Mouse (Mus musculus): ENCODE results near the gene Il21.
A peak's percentile ranks its signal among the peaks of the same experiment; 100 is the strongest.

Il21 gene

DNA sequence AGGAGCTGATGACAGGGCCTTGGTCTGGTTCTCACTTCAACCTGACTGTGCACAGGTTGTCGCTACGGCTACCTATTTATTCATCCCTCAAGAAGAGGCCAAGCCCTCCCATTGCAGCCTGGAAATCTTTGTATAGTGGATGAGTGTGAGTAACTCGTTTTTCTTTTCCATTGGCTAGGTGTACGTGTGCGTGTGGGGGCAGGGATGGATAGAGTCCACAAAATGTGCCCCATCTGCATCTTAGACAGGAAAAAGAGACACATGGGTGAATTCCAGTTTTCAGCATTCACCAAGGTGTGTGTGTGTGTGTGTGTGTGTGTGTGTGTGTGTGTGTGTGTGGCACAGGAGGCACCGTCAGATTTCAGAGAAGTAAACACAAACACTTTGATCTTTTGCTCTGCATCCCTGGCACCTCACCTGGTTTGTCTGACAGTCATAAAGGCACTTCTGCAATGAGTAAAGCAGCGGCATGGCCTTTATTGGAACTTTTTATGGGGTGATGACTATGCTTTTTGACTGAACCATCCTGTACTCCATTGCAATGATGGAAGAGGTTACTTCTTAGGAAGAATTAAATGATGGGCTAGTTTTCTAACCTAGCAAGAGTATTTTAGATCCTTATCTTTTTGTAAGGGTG, at the start of gene Il21:
Il21 (minus strand) TSS at position 51 of the 637 bp plus-strand sequence.
- no peak for DNase-seq (ENCODE audit: low read depth)

DNA sequence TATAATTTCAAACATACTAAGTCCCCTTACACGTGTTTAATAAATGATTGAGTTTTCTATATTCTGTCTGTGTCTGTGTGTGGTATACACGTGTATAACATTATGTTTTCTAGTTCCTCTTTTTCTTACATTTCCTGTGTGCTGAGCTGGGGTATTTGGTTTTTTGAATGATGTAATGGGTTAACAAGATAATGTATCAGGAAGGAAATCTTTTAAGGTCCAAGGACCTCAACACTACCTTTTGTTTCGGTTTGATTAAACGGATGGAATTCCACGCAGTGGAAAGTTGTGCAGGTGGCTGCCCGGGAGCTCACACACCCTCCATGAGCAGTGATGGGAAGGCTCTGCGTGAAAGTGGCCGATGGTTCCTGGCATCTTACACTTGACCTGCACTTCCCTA, 48.4 kb upstream of the Il21 start:
- DNase-seq (ENCODE audit: low read depth), result peak; percentile 42

- DNase-seq (ENCODE audit: low read depth), result no peak
Observed at GRCm38 (mm10) chr3:37280221-37280620, 47.8 kb upstream of the Il21 start.

DNA sequence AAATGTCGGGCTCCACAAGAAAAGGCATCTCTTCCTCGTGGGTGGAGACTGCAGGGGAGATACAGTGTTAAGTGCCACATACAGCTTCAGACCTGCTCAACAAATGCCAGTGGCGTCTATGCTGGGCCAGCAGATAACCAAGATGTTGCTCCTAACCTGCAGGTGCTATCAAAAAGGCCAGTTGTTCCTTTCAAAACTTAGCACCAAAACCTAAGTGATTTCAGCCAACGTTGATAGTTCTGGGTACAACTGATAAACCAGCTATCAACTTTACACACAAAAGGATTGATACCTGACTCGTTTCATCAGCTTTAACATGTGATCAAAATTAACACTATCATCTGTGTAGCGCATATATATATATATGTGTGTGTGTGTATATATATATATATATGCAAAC, 42.2 kb upstream of the Il21 start:
- no peak for DNase-seq (ENCODE audit: low read depth)

GRCm38 (mm10) chr3:37273092-37273491, 40.7 kb upstream of the Il21 start:
- peak; percentile 59 for DNase-seq (ENCODE audit: low read depth)

- DNase-seq (ENCODE audit: low read depth), result peak; percentile 87
Observed at GRCm38 (mm10) chr3:37271209-37271608, 38.8 kb upstream of the Il21 start.

DNA sequence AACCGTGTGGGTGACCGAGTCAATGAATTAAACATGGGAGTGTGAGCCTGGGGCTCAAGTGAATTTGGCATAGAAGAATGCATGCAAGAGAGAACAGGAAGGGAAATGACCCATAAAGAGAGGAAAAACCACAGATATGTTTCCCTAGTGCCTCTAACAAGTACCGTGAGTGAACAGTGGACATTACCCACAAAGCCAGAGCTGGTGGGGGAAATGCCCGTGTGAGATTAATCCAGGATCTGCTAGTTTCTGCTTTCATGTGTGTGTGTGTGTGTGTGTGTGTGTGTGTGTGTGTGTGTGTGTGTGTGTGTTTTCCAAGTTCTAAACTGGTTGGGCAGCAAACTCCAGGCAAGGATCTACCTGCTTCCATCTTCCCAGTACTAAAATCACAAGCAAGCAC, 37.5 kb upstream of the Il21 start:
- DNase-seq (ENCODE audit: low read depth), result no peak

DNA sequence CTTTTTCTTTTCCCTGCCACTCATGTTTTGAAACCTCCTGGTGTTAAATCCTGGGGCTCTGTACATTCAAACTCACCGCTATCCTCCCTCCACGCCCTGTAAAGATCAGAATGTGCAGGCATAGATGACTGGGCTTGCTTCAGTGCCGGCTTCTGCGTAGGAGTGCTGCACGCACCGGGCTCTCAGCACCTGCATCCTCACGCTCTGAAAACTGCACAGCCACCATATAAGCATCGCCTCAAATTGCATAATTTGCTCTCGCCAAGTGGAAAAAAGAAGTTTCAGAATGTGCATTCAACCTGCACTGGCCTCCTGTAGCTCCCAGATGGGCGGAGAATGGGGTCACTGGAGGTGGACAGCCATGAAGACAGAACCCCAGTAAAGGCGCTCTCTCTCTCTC, 35.9 kb upstream of the Il21 start:
- no peak for DNase-seq (ENCODE audit: low read depth)

- DNase-seq (ENCODE audit: low read depth), result no peak
Observed at GRCm38 (mm10) chr3:37259331-37259999, 27.0 kb upstream of the Il21 start.

DNA sequence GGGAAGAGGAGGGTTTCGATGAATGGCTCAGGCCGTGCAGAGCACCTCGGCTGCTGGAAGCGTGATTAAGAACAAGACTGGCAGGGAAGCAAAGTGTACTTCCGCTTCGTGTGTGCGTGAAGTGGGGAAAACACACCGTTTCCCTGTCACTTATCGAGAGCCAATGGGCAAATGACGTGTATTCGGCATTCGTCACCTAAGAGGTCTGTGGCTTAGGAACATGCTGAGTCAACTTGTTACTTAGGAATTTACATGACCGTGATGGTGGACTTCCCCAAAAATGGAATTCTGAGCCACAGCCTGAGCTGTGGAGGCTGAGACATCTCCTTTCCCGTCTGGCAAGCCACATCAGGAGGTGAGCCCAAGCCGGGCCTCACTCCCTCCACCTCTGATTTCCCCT, 25.3 kb upstream of the Il21 start:
- DNase-seq (ENCODE audit: low read depth), result no peak

DNA sequence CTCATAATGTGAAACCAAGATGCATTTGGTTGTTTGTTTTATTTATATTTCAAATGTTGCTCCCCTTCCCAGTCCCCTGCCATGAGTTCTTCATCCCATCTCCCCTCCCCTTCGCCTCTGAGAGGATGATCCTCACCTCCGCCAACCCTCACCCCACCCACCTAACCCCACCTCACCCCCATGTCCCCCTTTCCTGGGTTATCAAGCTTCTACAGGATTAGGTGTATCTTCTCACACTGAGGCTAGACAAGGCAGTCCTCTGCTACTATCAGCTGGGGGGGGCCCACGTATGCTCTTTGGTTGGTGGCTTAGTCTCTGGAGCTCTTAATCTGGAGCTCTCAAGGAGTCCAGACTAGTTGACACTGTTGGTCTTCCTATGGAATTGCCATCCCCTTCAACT, 18.5 kb upstream of the Il21 start:
- DNase-seq (ENCODE audit: low read depth), result no peak

DNA sequence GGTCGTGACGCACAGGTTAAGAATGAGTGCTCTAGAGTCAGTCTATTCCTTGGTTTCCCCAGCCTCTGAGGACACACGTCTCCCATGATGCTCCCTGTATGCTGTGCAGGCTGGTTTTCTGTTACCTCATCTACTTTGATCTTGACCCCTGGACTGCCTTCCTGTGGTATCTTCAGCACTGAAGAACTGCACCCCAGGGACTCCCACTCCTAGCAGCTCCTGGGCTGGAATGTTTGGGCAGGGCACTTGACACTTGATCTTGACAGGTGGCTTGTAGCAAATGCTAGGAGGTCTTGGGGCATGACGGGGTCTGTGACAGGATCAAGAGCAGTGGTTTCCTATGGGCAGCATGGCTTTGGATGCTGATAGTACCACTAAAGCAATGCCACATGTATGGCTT, 2.6 kb upstream of the Il21 start:
- DNase-seq (ENCODE audit: low read depth), result no peak

- no peak for DNase-seq (ENCODE audit: low read depth)
Observed at GRCm38 (mm10) chr3:37231153-37231552, 1.3 kb downstream of the Il21 start.

GRCm38 (mm10) chr3:37229082-37229829, 3.2 kb downstream of the Il21 start:
- no peak for DNase-seq (ENCODE audit: low read depth)

DNA sequence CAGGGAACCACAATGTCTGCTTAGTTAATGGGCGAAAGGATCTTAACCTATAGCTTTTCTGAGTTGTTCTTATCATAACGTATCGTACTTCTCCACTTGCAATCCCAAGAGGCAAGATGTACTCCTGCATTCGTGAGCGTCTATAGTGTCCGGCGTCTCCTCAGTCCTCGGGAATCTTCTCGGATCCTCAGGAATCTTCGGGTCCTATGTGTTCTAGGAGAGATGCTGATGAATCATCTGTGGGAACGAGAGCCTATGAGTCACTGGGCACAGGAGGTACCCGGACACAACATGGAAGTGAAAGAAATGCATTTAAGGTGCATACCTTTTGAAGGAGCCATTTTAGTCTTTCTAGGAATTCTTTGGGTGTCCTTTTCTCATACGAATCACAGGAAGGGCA, 7.3 kb downstream of the Il21 start:
- no peak for DNase-seq (ENCODE audit: low read depth)

DNA sequence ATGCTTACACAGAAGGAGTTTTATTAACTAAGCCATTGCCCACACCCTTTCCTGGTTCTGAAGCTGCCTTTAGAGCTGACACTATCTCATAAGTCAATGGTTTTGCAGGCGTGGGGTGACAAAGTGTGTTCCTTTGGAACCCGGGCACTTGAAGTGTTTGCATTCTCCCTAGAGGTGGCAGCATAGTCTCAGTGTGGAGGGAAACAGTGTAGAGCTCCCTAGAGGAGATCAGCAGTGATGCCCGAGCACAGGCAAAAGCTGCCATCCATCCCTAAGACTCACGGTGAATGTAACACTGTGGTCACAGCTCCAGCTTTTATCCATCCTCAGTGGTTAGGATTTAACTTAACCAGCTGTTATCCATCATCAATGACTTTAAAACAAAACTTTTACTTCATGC, 13.4 kb downstream of the Il21 start:
- peak; percentile 73 for DNase-seq (ENCODE audit: low read depth)

- DNase-seq (ENCODE audit: low read depth), result peak; percentile 87
Observed at GRCm38 (mm10) chr3:37205226-37205800, 27.1 kb downstream of the Il21 start.

DNA sequence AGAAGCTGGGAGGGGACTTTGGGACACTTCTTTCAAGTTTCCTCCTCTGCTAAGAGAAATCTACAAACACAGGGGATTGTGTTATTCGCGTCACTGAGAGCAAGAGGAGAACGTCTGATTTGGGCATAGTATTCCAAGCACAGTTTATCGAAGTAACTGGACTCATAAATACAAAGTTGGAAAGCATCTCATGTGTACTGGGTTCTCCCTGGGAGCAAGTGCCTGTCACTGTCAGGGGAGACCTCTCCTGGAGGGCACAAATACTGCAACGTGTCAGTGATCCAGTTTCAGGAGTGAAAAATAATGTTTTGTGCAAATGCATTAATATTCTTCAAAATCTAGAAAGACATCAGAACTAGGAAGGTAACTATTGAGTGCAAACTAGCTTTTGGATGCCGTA, 27.9 kb downstream of the Il21 start:
- peak; percentile 56 for DNase-seq (ENCODE audit: low read depth)

DNA sequence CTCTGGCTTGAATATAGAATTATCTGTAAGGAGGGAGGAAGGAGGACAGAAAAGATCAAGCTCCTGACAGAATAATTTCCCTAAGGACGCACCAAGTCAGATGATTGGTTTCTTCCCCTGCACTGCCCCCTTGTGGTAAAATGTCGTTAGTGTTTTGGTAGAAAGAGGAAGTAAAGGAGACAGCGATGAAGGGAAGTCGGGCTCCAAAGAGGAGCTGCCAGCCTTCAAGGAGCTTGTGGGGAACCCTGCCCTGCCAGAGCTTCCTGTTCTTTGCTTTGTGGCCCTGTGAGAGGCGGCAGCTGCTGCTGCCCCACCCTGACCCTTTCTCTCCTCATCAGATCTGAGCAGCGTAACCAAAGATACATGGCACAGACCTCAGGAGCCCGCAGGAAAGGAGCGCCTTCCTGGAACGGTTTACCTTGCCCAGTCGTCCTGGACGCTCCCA, 28.4 kb downstream of the Il21 start:
- peak; percentile 92 for DNase-seq (ENCODE audit: low read depth)

DNA sequence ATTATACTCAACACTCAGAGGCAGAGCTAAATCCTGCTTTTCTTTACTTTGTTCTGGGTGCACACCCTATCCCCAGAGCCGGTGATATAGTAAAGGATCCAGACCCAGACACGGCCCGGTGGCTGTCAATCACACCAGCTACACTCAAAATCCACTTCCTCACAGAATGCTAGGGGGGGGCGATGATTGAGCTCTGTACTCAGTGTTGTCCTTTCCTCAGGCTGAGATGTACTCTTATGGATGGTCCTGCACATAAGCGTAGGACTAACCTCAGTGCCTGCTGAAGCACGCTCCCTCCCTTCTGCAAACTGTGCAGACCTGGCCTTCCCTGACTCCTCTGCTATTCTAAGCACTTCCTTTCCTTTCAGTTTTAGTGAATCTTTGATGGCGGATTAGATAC, 29.6 kb downstream of the Il21 start:
- peak; percentile 46 for DNase-seq (ENCODE audit: low read depth)

DNA sequence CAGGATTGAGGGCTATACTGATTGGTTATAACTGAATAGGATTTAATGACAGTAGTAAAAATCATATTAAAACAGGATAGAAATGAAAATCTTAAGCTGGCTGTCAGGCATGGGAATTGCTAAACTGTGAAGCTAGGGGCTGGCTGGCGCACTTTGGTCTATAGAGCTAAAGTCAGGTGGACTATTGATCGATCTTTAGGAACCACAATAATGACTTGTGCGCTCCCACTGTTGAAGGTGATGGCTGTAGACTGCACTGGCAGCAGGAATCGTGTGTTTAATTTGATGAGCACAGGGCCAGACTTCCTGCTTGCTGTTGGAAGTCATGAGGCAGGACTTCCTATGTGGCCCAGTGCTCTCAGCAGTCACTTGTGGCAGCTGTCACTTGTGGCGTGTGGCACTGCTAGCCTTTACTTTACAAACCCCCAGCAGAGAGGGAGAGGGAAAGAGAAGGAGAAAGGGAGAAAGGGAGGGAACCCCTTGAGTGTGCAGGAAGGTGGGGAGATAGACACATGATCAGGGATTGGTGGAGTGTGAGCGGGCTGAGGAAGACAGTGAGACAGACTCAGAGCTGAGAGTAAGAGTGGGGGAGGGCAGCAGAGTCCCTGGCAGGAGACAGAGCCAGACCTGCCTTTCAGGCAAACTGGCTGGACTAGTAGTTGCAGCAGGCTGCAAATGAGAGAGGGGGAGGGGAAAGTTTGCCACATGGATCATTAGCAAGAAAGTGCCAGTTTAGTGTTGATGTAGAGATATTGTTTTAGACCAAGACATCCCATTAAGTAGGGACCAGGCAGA, 31.1 kb downstream of the Il21 start:
- peak; percentile 60 for DNase-seq (ENCODE audit: low read depth)

DNA sequence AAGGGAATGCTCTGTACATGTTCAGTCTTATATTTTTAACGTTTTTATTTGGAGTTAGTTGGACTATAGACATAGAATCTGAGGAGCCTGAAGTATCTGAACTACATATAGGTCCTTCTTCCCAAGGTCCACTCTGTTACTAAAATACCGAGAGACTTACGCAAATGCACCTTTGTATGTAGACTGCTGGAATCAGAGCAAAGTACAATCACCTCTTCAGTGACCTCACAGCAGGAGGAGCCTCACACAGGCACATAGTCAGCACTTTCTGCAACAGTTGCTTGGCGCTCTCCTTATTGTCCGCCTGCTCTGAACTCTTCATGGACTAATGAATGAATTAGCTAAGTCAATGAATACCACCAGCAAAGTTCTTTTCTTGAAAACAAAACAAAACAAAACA, 34.1 kb downstream of the Il21 start:
- DNase-seq (ENCODE audit: low read depth), result no peak
